Mouse (Mus musculus): Measurements from ENCODE around the gene Grwd1. TPM values are rescaled to one million over a fixed set of nuclear protein-coding genes. Genes with fewer than 3 reads are reported as not detected.

Grwd1 gene
- total RNA-seq, 2 experiments from 2014 or later, result 27.5 to 29.2 TPM

- intact Hi-C loops (cut with DNase I), result no loop called here
Observed at GRCm38 (mm10) chr7:45785388-45786135, 45.2 kb downstream of the Grwd1 start.

GRCm38 (mm10) chr7:45784524-45785372 lies 46.0 kb downstream of the Grwd1 start, which contains the start of gene Sult2b1:
Sult2b1 (minus strand) TSS chr7:45784669.
- peak; percentile 94 to 95 for DNase-seq (ENCODE audit: extremely low spot score in 1 of 2, low spot score in 2 of 2)
- intact Hi-C loops (cut with DNase I), result loop anchor here (5.0 kb wide), 1 partner anchor 42 kb away; no protein-coding TSS in a partner anchor

More at GRCm38 (mm10) chr7:45785388-45786135, 45.2 kb downstream of the Grwd1 start:
- DNase-seq (ENCODE audit: extremely low spot score in 1 of 2, low spot score in 2 of 2), result peak in 1 of 2 experiments; percentile 78

- intact Hi-C loops (cut with DNase I), result loop anchor here (5.0 kb wide), 1 partner anchor 41 kb away; no protein-coding TSS in a partner anchor
- peak; percentile 69 to 81 for DNase-seq (ENCODE audit: extremely low spot score in 1 of 2, low spot score in 2 of 2)
Observed at GRCm38 (mm10) chr7:45783511-45784091, 47.1 kb downstream of the Grwd1 start, which contains the start of gene Lmtk3. Lmtk3 (plus strand) TSS chr7:45783738.

- DNase-seq (ENCODE audit: extremely low spot score in 1 of 2, low spot score in 2 of 2), result no peak
Observed at GRCm38 (mm10) chr7:45782271-45782670, 48.5 kb downstream of the Grwd1 start.

GRCm38 (mm10) chr7:45779081-45779641 lies 51.6 kb downstream of the Grwd1 start:
- intact Hi-C loops (cut with DNase I), result no loop called here
- DNase-seq (ENCODE audit: extremely low spot score in 1 of 2, low spot score in 2 of 2), result no peak

More at GRCm38 (mm10) chr7:45782271-45782670, 48.5 kb downstream of the Grwd1 start:
- intact Hi-C loops (cut with DNase I), result loop anchor here (5.0 kb wide), 1 partner anchor 40 kb away; no protein-coding TSS in a partner anchor

GRCm38 (mm10) chr7:45775237-45775636 lies 55.5 kb downstream of the Grwd1 start:
- DNase-seq (ENCODE audit: extremely low spot score in 1 of 2, low spot score in 2 of 2), result no peak
- intact Hi-C loops (cut with DNase I), result no loop called here

Other genes starting within 250 kb of the Grwd1 start
- gene Fgf21, start 215.5 kb downstream of the Grwd1 start, total RNA-seq (2021), result not detected
- gene Fut1, start 213.7 kb downstream of the Grwd1 start, total RNA-seq (2021), result under 1 TPM; 0.13 to 0.30 TPM
- gene Izumo1, start 209.1 kb downstream of the Grwd1 start, total RNA-seq (2021), result not detected
- 10 to 100 TPM; 15.1 to 15.8 TPM for gene Rasip1, start 203.5 kb downstream of the Grwd1 start, total RNA-seq (2021)
- 1 to 10 TPM; 1.2 to 2.2 TPM for gene Mamstr, start 191.0 kb downstream of the Grwd1 start, total RNA-seq (2021)
- gene Fut2, start 164.6 kb downstream of the Grwd1 start, total RNA-seq (2021), result under 1 TPM; 0.18 to 0.24 TPM
- gene Ntn5, start 146.9 kb downstream of the Grwd1 start, total RNA-seq (2021), result under 1 TPM; 0.45 to 0.47 TPM
- under 1 TPM; 0.34 to 0.39 TPM for gene Sec1, start 136.5 kb downstream of the Grwd1 start, total RNA-seq (2021)
- 100 to 1,000 TPM; 152 to 154 TPM for gene Car11, start 131.1 kb downstream of the Grwd1 start, total RNA-seq (2021)
- gene Dbp, start 125.9 kb downstream of the Grwd1 start, total RNA-seq (2021), result 10 to 100 TPM; 40.9 to 51.0 TPM
- gene Rpl18, start 115.5 kb downstream of the Grwd1 start, total RNA-seq (2021), result 100 to 1,000 TPM; 437 to 456 TPM
- 10 to 100 TPM; 23.0 to 24.6 TPM for gene Sphk2, start 112.9 kb downstream of the Grwd1 start, total RNA-seq (2021)
- gene Fam83e, start 109.7 kb downstream of the Grwd1 start, total RNA-seq (2021), result under 1 TPM; 0.26 to 0.39 TPM
- gene Spaca4, start 105.1 kb downstream of the Grwd1 start, total RNA-seq (2021), result not detected
- 100 to 1,000 TPM; 268 to 281 TPM for gene Lmtk3, start 47.2 kb downstream of the Grwd1 start, total RNA-seq (2021)
- gene Sult2b1, start 46.3 kb downstream of the Grwd1 start, total RNA-seq (2021), result 10 to 100 TPM in 1 of 2 experiments, 1 to 10 TPM in 1; 9.7 to 11.5 TPM
- gene Cyth2, start 16.4 kb downstream of the Grwd1 start, total RNA-seq (2021), result 100 to 1,000 TPM; 229 to 242 TPM
- gene Kcnj14, start 6.2 kb downstream of the Grwd1 start, total RNA-seq (2021), result 1 to 10 TPM; 1.6 to 1.8 TPM
- gene Kdelr1, start 41.8 kb upstream of the Grwd1 start, total RNA-seq (2021), result 100 to 1,000 TPM; 101 to 103 TPM
- gene Grin2d, start 47.4 kb upstream of the Grwd1 start, total RNA-seq (2021), result 10 to 100 TPM; 35.6 to 36.4 TPM
- not detected for gene Syngr4, start 65.8 kb upstream of the Grwd1 start, total RNA-seq (2021)
- gene Tmem143, start 66.0 kb upstream of the Grwd1 start, total RNA-seq (2021), result 10 to 100 TPM; 17.9 to 22.8 TPM
- 1 to 10 TPM; 4.6 to 6.7 TPM for gene Emp3, start 90.5 kb upstream of the Grwd1 start, total RNA-seq (2021)
- gene Ccdc114, start 93.1 kb upstream of the Grwd1 start, total RNA-seq (2021), result 1 to 10 TPM; 1.4 to 1.5 TPM
- gene Abcc6, start 199.4 kb upstream of the Grwd1 start, total RNA-seq (2021), result 1 to 10 TPM; 3.9 to 4.4 TPM
- gene Nomo1, start 202.8 kb upstream of the Grwd1 start, total RNA-seq (2021), result 100 to 1,000 TPM; 109 to 115 TPM